Mouse (Mus musculus) layer of hippocampus, postnatal 10 days (tissue): ENCODE measurements around the gene Rps13. TPM values are rescaled to one million over a fixed set of nuclear protein-coding genes. Genes with fewer than 3 reads are reported as not detected.
"Not testable (repeated sequence)": the region's sequence is repeated elsewhere in the genome, so short reads cannot be mapped to it uniquely, and the experiment has no call there.

ENCODE experiments used
- DNase-seq, 2 experiments: peaks; one replicate each; pipeline ENCODE4 v3.0.0; 2021; ENCODE audit warnings: low spot score in 2 of 2
- long read RNA-seq: library from polyadenylated mRNA; stranded (forward); transcript quantifications from one replicate; pipeline ENCODE4 v2.0.0, GENCODE M21; 2023
- total RNA-seq, 2 experiments: library from RNA; stranded (reverse); gene quantifications; 2 replicates each; pipeline ENCODE4 v1.2.3; 2021

The Rps13 gene
- 100 to 1,000 TPM; 282 to 291 TPM for total RNA-seq
- long read RNA-seq, transcript Rps13-201 (6 exons, 589 nt): major isoform, 119 of 125 reads
- long read RNA-seq, partial matches to known transcripts: 3 of 125 reads
- long read RNA-seq, other reads (novel, unspliced or antisense): 1 of 125 reads

GRCm38 (mm10) chr7:116333713-116334668 is at the start of gene Rps13:
Gene Rps13 (minus strand): TSS chr7:116334195.
- DNase-seq: peak; percentile 98

GRCm38 (mm10) chr7:116379181-116379580 is 45.2 kb upstream of the Rps13 start:
- DNase-seq: not testable (repeated sequence)

GRCm38 (mm10) chr7:116374284-116374683 is 40.3 kb upstream of the Rps13 start:
- no peak for DNase-seq

GRCm38 (mm10) chr7:116336226-116336625 is 2.2 kb upstream of the Rps13 start:
- peak; percentile 61 to 67 for DNase-seq

GRCm38 (mm10) chr7:116335133-116335532 is 1.1 kb upstream of the Rps13 start:
- no peak for DNase-seq

- no peak for DNase-seq
Observed at GRCm38 (mm10) chr7:116334669-116335038, 659 bp upstream of the Rps13 start.

- no peak for DNase-seq
Observed at GRCm38 (mm10) chr7:116331246-116331645, 2.7 kb downstream of the Rps13 start.

- no peak for DNase-seq
Observed at GRCm38 (mm10) chr7:116329858-116330257, 4.1 kb downstream of the Rps13 start.

- DNase-seq: no peak
Observed at GRCm38 (mm10) chr7:116328777-116329176, 5.2 kb downstream of the Rps13 start.

- no peak for DNase-seq
Observed at GRCm38 (mm10) chr7:116327901-116328300, 6.1 kb downstream of the Rps13 start.

- DNase-seq: peak; percentile 66 to 81
Observed at GRCm38 (mm10) chr7:116323331-116323964, 10.5 kb downstream of the Rps13 start.

- no peak for DNase-seq
Observed at GRCm38 (mm10) chr7:116309456-116309855, 24.5 kb downstream of the Rps13 start.

- DNase-seq: no peak
Observed at GRCm38 (mm10) chr7:116308632-116308991, 25.4 kb downstream of the Rps13 start.

- peak; percentile 22 to 23 for DNase-seq
Observed at GRCm38 (mm10) chr7:116307871-116308631, 25.9 kb downstream of the Rps13 start, which contains the start of gene Plekha7. Gene Plekha7 (minus strand): TSS chr7:116308376.

GRCm38 (mm10) chr7:116307099-116307870 is 26.7 kb downstream of the Rps13 start:
- DNase-seq: peak; percentile 56 to 62

- no peak for DNase-seq
Observed at GRCm38 (mm10) chr7:116306601-116307000, 27.4 kb downstream of the Rps13 start.

- peak in 1 of 2 experiments; percentile 35 for DNase-seq
Observed at GRCm38 (mm10) chr7:116301661-116302311, 32.2 kb downstream of the Rps13 start.

GRCm38 (mm10) chr7:116301144-116301543 is 32.9 kb downstream of the Rps13 start:
- DNase-seq: no peak

- no peak for DNase-seq
Observed at GRCm38 (mm10) chr7:116298851-116299250, 35.1 kb downstream of the Rps13 start.

- DNase-seq: peak; percentile 30 to 41
Observed at GRCm38 (mm10) chr7:116298389-116298788, 35.6 kb downstream of the Rps13 start.
